Mouse (Mus musculus): Measurements from ENCODE around the gene Adgrl1. TPM values are rescaled to one million over a fixed set of nuclear protein-coding genes. Genes with fewer than 3 reads are reported as not detected.
A peak's percentile ranks its signal among the peaks of the same experiment; 100 is the strongest.

The Adgrl1 gene
- polyA plus RNA-seq, 1 experiment: 327 TPM

GRCm38 (mm10) chr8:83888409-83888808 lies 11.5 kb upstream of the Adgrl1 start:
- TF ChIP-seq CTCF (IDR thresholded peaks at IDR 0.05; ENCODE audit: borderline replicate concordance, extremely low read depth, insufficient read depth, insufficient read length) (no peak), POLR2A (IDR thresholded peaks at IDR 0.05; ENCODE audit: borderline replicate concordance, extremely low read depth, insufficient read depth, insufficient read length, poor library complexity, severe bottlenecking) (no peak)
- peak; percentile 60 for DNase-seq (ENCODE audit: low read depth)

GRCm38 (mm10) chr8:83892061-83892460 lies 7.8 kb upstream of the Adgrl1 start:
- no peak for DNase-seq (ENCODE audit: low read depth)
- no peak for TF ChIP-seq CTCF (IDR thresholded peaks at IDR 0.05; ENCODE audit: borderline replicate concordance, extremely low read depth, insufficient read depth, insufficient read length)

GRCm38 (mm10) chr8:83893915-83894314 lies 6.0 kb upstream of the Adgrl1 start:
- TF ChIP-seq CTCF (IDR thresholded peaks at IDR 0.05; ENCODE audit: borderline replicate concordance, extremely low read depth, insufficient read depth, insufficient read length) (peak; percentile 82), POLR2A (IDR thresholded peaks at IDR 0.05; ENCODE audit: borderline replicate concordance, extremely low read depth, insufficient read depth, insufficient read length, poor library complexity, severe bottlenecking) (no peak)
- peak; percentile 58 for DNase-seq (ENCODE audit: low read depth)

GRCm38 (mm10) chr8:83895894-83896293 lies 4.0 kb upstream of the Adgrl1 start:
- peak; percentile 70 for DNase-seq (ENCODE audit: low read depth)
- TF ChIP-seq POLR2A (IDR thresholded peaks at IDR 0.05; ENCODE audit: borderline replicate concordance, extremely low read depth, insufficient read depth, insufficient read length, poor library complexity, severe bottlenecking) (no peak), CTCF (IDR thresholded peaks at IDR 0.05; ENCODE audit: borderline replicate concordance, extremely low read depth, insufficient read depth, insufficient read length) (peak; percentile 77; the same call in 1 of the 2 replicates)

GRCm38 (mm10) chr8:83896461-83896860 lies 3.4 kb upstream of the Adgrl1 start:
- TF ChIP-seq POLR2A (IDR thresholded peaks at IDR 0.05; ENCODE audit: borderline replicate concordance, extremely low read depth, insufficient read depth, insufficient read length, poor library complexity, severe bottlenecking): no peak
- TF ChIP-seq CTCF (IDR thresholded peaks at IDR 0.05; ENCODE audit: borderline replicate concordance, extremely low read depth, insufficient read depth, insufficient read length): no peak
- DNase-seq (ENCODE audit: low read depth): no peak

GRCm38 (mm10) chr8:83897211-83897610 lies 2.7 kb upstream of the Adgrl1 start:
- TF ChIP-seq CTCF (IDR thresholded peaks at IDR 0.05; ENCODE audit: borderline replicate concordance, extremely low read depth, insufficient read depth, insufficient read length) (peak; percentile 77), POLR2A (IDR thresholded peaks at IDR 0.05; ENCODE audit: borderline replicate concordance, extremely low read depth, insufficient read depth, insufficient read length, poor library complexity, severe bottlenecking) (no peak)
- peak; percentile 63 for DNase-seq (ENCODE audit: low read depth)

GRCm38 (mm10) chr8:83898456-83898855 lies 1.4 kb upstream of the Adgrl1 start:
- peak; percentile 79 for DNase-seq (ENCODE audit: low read depth)

GRCm38 (mm10) chr8:83898985-83899362 lies 931 bp upstream of the Adgrl1 start:
- TF ChIP-seq POLR2A (IDR thresholded peaks at IDR 0.05; ENCODE audit: borderline replicate concordance, extremely low read depth, insufficient read depth, insufficient read length, poor library complexity, severe bottlenecking) (no peak), CTCF (IDR thresholded peaks at IDR 0.05; ENCODE audit: borderline replicate concordance, extremely low read depth, insufficient read depth, insufficient read length) (no peak)
- peak; percentile 96 for DNase-seq (ENCODE audit: low read depth)

More at GRCm38 (mm10) chr8:83898456-83898855, 1.4 kb upstream of the Adgrl1 start:
- TF ChIP-seq POLR2A (IDR thresholded peaks at IDR 0.05; ENCODE audit: borderline replicate concordance, extremely low read depth, insufficient read depth, insufficient read length, poor library complexity, severe bottlenecking): no peak
- TF ChIP-seq CTCF (IDR thresholded peaks at IDR 0.05; ENCODE audit: borderline replicate concordance, extremely low read depth, insufficient read depth, insufficient read length): no peak

- DNase-seq (ENCODE audit: low read depth): peak; percentile 70
- TF ChIP-seq CTCF (IDR thresholded peaks at IDR 0.05; ENCODE audit: borderline replicate concordance, extremely low read depth, insufficient read depth, insufficient read length) (no peak), POLR2A (IDR thresholded peaks at IDR 0.05; ENCODE audit: borderline replicate concordance, extremely low read depth, insufficient read depth, insufficient read length, poor library complexity, severe bottlenecking) (peak; percentile 20; the same call in 1 of the 2 replicates)
These were observed 506 bp downstream of the Adgrl1 start for GRCm38 (mm10) chr8:83900266-83900956.

GRCm38 (mm10) chr8:83900957-83901270 lies 1.0 kb downstream of the Adgrl1 start:
- TF ChIP-seq CTCF (IDR thresholded peaks at IDR 0.05; ENCODE audit: borderline replicate concordance, extremely low read depth, insufficient read depth, insufficient read length) (no peak), POLR2A (IDR thresholded peaks at IDR 0.05; ENCODE audit: borderline replicate concordance, extremely low read depth, insufficient read depth, insufficient read length, poor library complexity, severe bottlenecking) (peak; percentile 11; the same call in 1 of the 2 replicates)
- peak; percentile 89 for DNase-seq (ENCODE audit: low read depth)

GRCm38 (mm10) chr8:83901566-83902485 lies 1.9 kb downstream of the Adgrl1 start:
- DNase-seq (ENCODE audit: low read depth): peak; percentile 65
- TF ChIP-seq CTCF (IDR thresholded peaks at IDR 0.05; ENCODE audit: borderline replicate concordance, extremely low read depth, insufficient read depth, insufficient read length) (no peak), POLR2A (IDR thresholded peaks at IDR 0.05; ENCODE audit: borderline replicate concordance, extremely low read depth, insufficient read depth, insufficient read length, poor library complexity, severe bottlenecking) (no peak)

Data from brain, embryonic 14.5 days (tissue).